Mouse (Mus musculus): ENCODE data around the gene Mcfd2. TPM values are rescaled to one million over a fixed set of nuclear protein-coding genes. Genes with fewer than 3 reads are reported as not detected.

The Mcfd2 gene
- polyA plus RNA-seq, 1 experiment from 2014 or later, result 47.0 TPM

DNA sequence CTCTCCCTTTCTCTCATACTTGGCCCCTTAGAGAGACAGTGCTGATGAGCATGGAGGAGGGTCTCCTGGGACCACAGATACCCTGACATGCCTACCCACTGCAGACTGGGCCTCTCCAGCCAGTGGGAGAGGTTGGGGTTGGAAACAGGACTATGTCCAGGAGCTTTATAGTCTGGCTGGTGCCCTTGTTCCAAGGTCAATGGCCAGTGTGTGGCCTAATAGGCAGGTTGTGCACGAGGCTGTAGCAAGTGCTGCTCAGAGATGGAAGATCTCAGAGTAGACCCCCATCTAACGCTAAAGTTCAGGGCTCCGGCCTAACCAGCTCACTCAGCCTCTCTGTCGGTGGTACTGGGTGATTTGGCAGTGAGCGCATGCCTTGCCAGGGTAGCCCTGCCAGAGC is 26.0 kb upstream of the Mcfd2 start:
- Histone ChIP-seq H3K27ac (no peak overlapping the region), H3K9ac (no peak overlapping the region), H3K27me3 (ENCODE audit: control insufficient read depth, insufficient read depth, low read length) (peaks cover 7% of the 10 kb centered on the region; the same call in 1 of the 2 replicates), H3K4me1 (replicated peaks; ENCODE audit: control insufficient read depth, insufficient read depth, low read length) (no peaks in the 10 kb centered on the region), H3K9me3 (ENCODE audit: control insufficient read depth, low read length) (no peaks in the 10 kb centered on the region), H3K4me2 (replicated peaks) (no peak overlapping the region), H3K36me3 (replicated peaks; ENCODE audit: control insufficient read depth, insufficient read depth) (no peaks in the 10 kb centered on the region), H3K4me3 (replicated peaks; ENCODE audit: low read length) (no peak overlapping the region)
- DNase-seq (ENCODE audit: low spot score) (no peak), ATAC-seq (ENCODE audit: low FRiP score) (no peak)
- 92% methylated on average over 5 of the region's 5 CpGs for WGBS

DNA sequence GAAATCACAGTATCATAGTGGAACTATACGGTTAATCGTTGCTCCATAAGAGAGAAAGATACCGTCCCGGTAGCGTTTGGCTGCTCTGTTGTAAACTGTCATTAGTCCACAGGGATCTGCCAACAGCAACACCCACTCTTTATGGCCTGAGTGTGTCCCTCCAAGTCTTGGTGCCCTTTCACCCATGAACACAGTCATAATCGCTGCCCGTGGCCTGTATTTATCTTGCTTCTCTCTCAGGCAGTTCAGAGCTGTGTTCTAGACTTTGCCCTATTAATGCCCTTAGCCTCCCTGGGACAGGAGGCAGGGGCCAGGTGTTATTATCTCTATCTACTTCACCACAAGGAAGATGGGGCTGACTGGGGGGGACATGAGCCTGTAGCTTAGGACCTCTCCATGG is 25.3 kb upstream of the Mcfd2 start:
- H3K4me1 ChIP-seq (replicated peaks; ENCODE audit: control insufficient read depth, insufficient read depth, low read length), result no peaks in the 10 kb centered on the region
- ATAC-seq (ENCODE audit: low FRiP score), result no peak
- H3K27ac ChIP-seq, result no peak overlapping the region
- no peak overlapping the region for H3K4me2 ChIP-seq (replicated peaks)
- H3K27me3 ChIP-seq (ENCODE audit: control insufficient read depth, insufficient read depth, low read length), result peaks cover 10% of the 10 kb centered on the region; the same call in 1 of the 2 replicates
- no peak overlapping the region for H3K4me3 ChIP-seq (replicated peaks; ENCODE audit: low read length)
- no peaks in the 10 kb centered on the region for H3K36me3 ChIP-seq (replicated peaks; ENCODE audit: control insufficient read depth, insufficient read depth)
- DNase-seq (ENCODE audit: low spot score), result no peak
- H3K9ac ChIP-seq, result no peak overlapping the region
- WGBS, result 93% methylated on average over 7 of the region's 7 CpGs
- H3K9me3 ChIP-seq (ENCODE audit: control insufficient read depth, low read length), result no peaks in the 10 kb centered on the region

DNA sequence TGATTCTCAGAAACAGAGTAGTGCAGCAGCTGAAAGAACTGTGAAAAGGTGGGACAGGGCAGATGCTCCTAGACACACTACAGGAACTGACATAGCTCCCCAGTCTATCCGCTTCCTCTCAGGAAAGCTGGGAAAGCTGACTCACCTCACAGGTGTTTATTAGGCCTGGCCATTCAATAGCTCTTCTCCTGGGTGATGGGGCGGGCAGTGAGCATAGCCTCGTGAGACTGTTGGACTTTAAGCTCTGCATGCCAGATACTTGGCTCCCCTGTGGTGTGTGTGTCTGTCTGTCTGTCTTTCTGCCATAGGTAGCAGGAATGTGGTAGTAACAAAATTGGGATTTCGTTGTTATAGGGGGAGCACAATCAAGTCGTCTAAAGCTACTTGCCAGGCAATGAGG is 23.6 kb upstream of the Mcfd2 start:
- Histone ChIP-seq H3K4me2 (replicated peaks) (no peak overlapping the region), H3K4me3 (replicated peaks; ENCODE audit: low read length) (no peak overlapping the region), H3K36me3 (replicated peaks; ENCODE audit: control insufficient read depth, insufficient read depth) (no peaks in the 10 kb centered on the region), H3K9me3 (ENCODE audit: control insufficient read depth, low read length) (no peaks in the 10 kb centered on the region), H3K27me3 (ENCODE audit: control insufficient read depth, insufficient read depth, low read length) (peaks cover 27% of the 10 kb centered on the region), H3K27ac (no peak overlapping the region), H3K4me1 (replicated peaks; ENCODE audit: control insufficient read depth, insufficient read depth, low read length) (no peaks in the 10 kb centered on the region), H3K9ac (no peak overlapping the region)
- no peak for DNase-seq (ENCODE audit: low spot score)
- WGBS, result 69% methylated on average over 5 of the region's 5 CpGs
- no peak for ATAC-seq (ENCODE audit: low FRiP score)

DNA sequence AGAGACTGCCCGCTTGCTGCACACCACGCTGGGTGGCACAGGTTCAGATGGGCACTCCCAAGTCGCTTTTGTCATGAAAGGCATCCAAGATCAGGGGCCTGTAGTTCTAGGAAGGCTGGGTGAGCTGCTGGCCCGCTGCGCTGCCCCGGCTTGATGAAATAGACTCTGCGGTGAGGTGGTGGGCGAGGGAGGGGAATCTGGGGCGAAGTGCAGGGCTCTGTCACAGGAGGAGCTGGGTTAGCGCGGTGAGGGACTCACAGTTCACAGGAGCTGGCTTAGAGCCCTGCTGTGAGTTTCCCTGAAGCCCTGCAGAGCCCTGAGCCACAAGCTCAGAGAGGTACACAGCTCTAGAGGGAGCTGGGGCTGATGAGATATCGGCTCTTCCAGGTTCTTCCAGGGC is 22.4 kb upstream of the Mcfd2 start:
- ATAC-seq (ENCODE audit: low FRiP score), result no peak
- H3K36me3 ChIP-seq (replicated peaks; ENCODE audit: control insufficient read depth, insufficient read depth), result no peaks in the 10 kb centered on the region
- no peak overlapping the region for H3K27ac ChIP-seq
- H3K9me3 ChIP-seq (ENCODE audit: control insufficient read depth, low read length), result no peaks in the 10 kb centered on the region
- no peak overlapping the region for H3K9ac ChIP-seq
- 26% methylated on average over 12 of the region's 12 CpGs for WGBS
- no peak for DNase-seq (ENCODE audit: low spot score)
- H3K4me3 ChIP-seq (replicated peaks; ENCODE audit: low read length), result no peak overlapping the region
- H3K4me2 ChIP-seq (replicated peaks), result no peak overlapping the region
- H3K4me1 ChIP-seq (replicated peaks; ENCODE audit: control insufficient read depth, insufficient read depth, low read length), result peaks cover 8% of the 10 kb centered on the region; the same call in 1 of the 2 replicates
- H3K27me3 ChIP-seq (ENCODE audit: control insufficient read depth, insufficient read depth, low read length), result peaks cover 36% of the 10 kb centered on the region

DNA sequence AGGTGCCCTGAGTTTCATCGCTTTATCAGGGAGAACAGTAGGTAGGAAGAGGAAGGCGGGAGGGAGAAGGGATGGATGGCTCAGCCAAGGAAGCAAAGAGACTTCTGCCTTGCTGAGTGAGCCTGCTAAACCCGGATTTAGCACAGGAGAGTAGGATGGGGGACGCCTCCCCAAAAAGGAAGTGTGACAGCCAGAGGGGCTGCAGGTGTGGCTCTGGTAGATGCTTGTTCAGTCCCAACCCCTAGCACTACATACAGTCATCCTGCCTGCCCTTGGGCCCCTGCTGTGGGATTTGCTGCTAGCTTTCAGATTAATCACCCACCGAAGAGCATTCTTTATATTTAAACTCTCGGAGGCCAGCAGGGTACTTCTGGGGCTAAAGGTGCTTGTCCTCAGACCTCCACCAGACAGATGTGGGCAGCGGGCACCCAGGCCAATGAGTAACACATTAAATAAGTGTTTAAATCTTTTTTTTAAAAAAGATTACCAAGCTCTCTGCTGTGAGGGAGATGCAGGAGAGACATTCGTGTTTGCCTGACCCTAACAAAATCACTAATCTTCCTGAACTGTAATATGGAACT is 21.6 kb upstream of the Mcfd2 start:
- WGBS, result 57% methylated on average over 8 of the region's 8 CpGs

DNA sequence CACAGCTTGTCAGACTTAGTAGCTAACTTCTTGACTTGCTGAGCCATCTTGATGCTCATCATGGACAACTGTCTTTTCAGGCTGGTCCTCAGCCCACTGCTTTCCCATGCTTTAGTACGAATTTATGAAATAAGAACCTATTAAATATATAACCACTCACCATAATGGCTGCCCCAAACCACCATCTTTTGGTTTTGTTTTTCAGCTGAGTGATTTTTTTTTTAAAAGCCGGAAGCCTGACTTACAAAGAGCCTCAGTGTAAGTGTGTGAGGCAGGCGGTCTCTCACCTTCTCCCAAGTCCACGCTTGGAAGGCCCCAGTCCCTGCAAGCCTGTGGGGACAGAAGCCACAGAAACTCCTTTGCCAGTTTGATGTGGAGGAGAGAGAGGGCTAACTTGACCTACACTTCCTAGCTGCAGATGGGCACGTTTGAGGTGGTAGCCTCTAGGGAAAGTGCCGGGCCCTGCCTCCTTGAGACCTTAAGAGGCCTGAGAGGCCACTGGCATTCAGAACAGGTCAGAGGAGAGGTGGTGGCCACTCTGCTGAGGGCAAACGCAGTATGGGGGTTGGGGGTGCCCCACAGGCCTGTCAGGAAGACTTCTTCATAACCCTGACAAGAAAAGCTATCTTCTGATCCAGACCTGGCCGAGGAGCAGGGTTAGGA is 20.9 kb upstream of the Mcfd2 start:
- H3K27me3 ChIP-seq (ENCODE audit: control insufficient read depth, insufficient read depth, low read length), result peaks cover 38% of the 10 kb centered on the region
- no peak overlapping the region for H3K9ac ChIP-seq
- peaks cover 14% of the 10 kb centered on the region for H3K4me1 ChIP-seq (replicated peaks; ENCODE audit: control insufficient read depth, insufficient read depth, low read length)
- no peak overlapping the region for H3K27ac ChIP-seq
- H3K9me3 ChIP-seq (ENCODE audit: control insufficient read depth, low read length), result no peaks in the 10 kb centered on the region
- DNase-seq (ENCODE audit: low spot score) (no peak), ATAC-seq (ENCODE audit: low FRiP score) (no peak)
- WGBS, result 66% methylated on average over 8 of the region's 8 CpGs
- no peak overlapping the region for H3K4me3 ChIP-seq (replicated peaks; ENCODE audit: low read length)
- H3K4me2 ChIP-seq (replicated peaks), result no peak overlapping the region
- H3K36me3 ChIP-seq (replicated peaks; ENCODE audit: control insufficient read depth, insufficient read depth), result no peaks in the 10 kb centered on the region

More for the DNA sequence above, 21.6 kb upstream of the Mcfd2 start:
- DNase-seq (ENCODE audit: low spot score) (no peak), ATAC-seq (ENCODE audit: low FRiP score) (no peak)
- peaks cover 36% of the 10 kb centered on the region for H3K27me3 ChIP-seq (ENCODE audit: control insufficient read depth, insufficient read depth, low read length)
- H3K4me1 ChIP-seq (replicated peaks; ENCODE audit: control insufficient read depth, insufficient read depth, low read length), result peaks cover 9% of the 10 kb centered on the region; the same call in 1 of the 2 replicates
- H3K36me3 ChIP-seq (replicated peaks; ENCODE audit: control insufficient read depth, insufficient read depth), result no peaks in the 10 kb centered on the region
- no peak overlapping the region for H3K4me2 ChIP-seq (replicated peaks)
- no peaks in the 10 kb centered on the region for H3K9me3 ChIP-seq (ENCODE audit: control insufficient read depth, low read length)
- no peak overlapping the region for H3K27ac ChIP-seq
- H3K4me3 ChIP-seq (replicated peaks; ENCODE audit: low read length), result no peak overlapping the region
- H3K9ac ChIP-seq, result no peak overlapping the region

DNA sequence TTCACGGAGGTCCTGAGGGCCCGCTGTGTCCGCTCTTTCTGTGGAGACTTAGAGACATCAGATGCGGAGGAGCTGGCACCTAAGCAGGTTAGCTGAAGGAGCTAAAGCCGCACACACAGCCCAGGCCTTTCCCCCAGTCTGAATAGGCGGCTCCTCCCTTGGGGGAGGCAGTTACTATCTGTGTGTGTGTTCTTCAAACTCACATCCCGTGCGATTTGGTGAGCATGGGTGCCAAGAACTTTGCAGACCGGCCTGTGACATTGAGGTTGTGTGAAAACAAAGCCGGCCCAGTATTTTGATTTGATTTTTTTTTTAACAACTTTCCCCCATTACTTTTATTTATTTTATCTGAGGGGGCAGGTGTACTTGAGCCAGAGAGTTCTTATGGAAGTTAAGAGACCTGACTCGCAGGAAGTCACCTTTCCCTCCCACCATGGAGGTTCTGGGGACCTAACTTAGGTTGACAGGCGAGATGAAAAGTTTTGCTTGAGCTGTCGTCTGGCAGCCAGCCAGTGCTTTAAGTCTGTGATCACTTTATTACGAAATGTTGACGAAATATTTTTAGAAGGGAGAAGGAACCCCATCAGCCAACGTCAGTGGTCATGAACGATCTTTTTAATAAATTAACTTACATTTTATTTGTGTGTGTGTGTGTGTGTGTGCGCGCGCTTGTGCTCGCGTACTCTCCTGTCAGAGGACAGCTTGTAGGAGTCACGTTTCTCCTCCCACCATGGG is 20.2 kb upstream of the Mcfd2 start:
- peaks cover 19% of the 10 kb centered on the region for H3K4me1 ChIP-seq (replicated peaks; ENCODE audit: control insufficient read depth, insufficient read depth, low read length)
- no peak for DNase-seq (ENCODE audit: low spot score)
- peaks cover 40% of the 10 kb centered on the region for H3K27me3 ChIP-seq (ENCODE audit: control insufficient read depth, insufficient read depth, low read length)
- H3K9me3 ChIP-seq (ENCODE audit: control insufficient read depth, low read length), result no peaks in the 10 kb centered on the region
- no peak overlapping the region for H3K27ac ChIP-seq
- no peak for ATAC-seq (ENCODE audit: low FRiP score)
- no peak overlapping the region for H3K9ac ChIP-seq
- no peak overlapping the region for H3K4me3 ChIP-seq (replicated peaks; ENCODE audit: low read length)
- 77% methylated on average over 23 of the region's 23 CpGs for WGBS
- no peak overlapping the region for H3K4me2 ChIP-seq (replicated peaks)
- H3K36me3 ChIP-seq (replicated peaks; ENCODE audit: control insufficient read depth, insufficient read depth), result no peaks in the 10 kb centered on the region

DNA sequence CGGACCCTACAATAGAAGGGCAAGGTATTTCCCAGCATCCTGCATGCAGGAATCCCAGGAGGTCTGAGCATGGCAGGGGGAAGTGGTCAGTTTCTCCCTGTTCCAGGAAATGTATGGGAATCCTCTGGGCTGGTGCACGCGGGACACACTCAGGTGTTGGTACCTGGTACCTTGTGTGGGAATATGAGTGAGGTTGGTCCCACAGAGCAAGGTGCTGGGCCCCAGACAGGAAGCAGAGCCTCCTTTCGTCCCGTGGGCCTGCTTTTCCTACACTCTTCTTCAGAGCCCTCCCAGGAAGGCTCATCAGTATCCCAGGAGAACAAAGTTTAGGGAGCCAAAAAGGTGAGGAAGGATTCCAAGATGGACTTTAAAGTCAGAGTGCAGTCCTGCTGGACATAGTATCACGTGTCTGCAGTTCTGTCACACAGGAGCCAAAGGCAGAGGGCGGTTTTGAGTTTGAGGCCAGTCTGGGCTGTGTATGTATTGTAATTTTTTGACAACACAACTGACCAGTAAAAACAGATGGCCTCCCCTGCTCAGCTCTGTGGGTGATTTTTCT is 18.8 kb upstream of the Mcfd2 start:
- Histone ChIP-seq H3K27ac (no peak overlapping the region), H3K27me3 (ENCODE audit: control insufficient read depth, insufficient read depth, low read length) (peaks cover 40% of the 10 kb centered on the region), H3K4me1 (replicated peaks; ENCODE audit: control insufficient read depth, insufficient read depth, low read length) (peaks cover 23% of the 10 kb centered on the region), H3K4me3 (replicated peaks; ENCODE audit: low read length) (no peak overlapping the region), H3K9ac (no peak overlapping the region), H3K4me2 (replicated peaks) (peak overlapping the region; percentile 78; the same call in 1 of the 2 replicates), H3K9me3 (ENCODE audit: control insufficient read depth, low read length) (no peaks in the 10 kb centered on the region), H3K36me3 (replicated peaks; ENCODE audit: control insufficient read depth, insufficient read depth) (no peaks in the 10 kb centered on the region)
- 58% methylated on average over 7 of the region's 7 CpGs for WGBS
- DNase-seq (ENCODE audit: low spot score) (no peak), ATAC-seq (ENCODE audit: low FRiP score) (no peak)

DNA sequence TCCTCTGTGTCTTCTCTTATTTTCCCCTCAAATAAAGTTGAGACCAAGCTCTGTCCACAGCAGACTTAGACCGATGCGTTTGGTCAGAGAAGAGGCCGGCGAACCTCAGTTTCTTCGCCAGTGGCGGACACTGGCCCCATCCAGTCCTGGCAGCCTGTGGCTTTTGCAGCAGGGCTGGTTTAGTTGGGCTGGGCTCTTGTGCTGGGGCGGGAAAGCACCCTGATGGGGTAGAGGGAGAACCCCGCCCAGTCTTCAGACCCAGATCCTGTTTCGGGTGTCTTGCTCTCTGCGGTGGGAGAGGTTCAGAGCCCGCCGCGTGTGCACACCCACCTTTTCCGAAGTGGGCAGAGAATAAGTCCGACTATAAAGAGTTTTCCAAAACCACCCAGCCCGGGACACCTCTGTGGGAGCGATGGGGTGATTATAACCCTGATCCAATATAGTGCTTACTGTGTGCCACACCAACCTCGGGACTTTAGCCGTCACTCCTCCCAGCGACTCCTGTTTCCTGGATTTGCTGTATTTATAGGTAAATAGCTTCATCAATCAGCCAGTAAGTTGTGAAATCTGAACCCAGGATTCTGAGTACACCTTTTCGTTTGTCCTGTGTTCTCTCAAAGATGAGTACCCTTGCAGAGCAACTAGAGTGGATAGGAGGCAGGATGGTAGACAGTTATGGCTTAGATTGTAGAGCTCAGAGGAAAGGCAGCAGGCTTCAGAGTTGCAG is 18.2 kb upstream of the Mcfd2 start:
- H3K27me3 ChIP-seq (ENCODE audit: control insufficient read depth, insufficient read depth, low read length), result peaks cover 40% of the 10 kb centered on the region
- peaks cover 23% of the 10 kb centered on the region for H3K4me1 ChIP-seq (replicated peaks; ENCODE audit: control insufficient read depth, insufficient read depth, low read length)
- DNase-seq (ENCODE audit: low spot score) (no peak), ATAC-seq (ENCODE audit: low FRiP score) (no peak)
- H3K27ac ChIP-seq, result no peak overlapping the region
- H3K4me2 ChIP-seq (replicated peaks), result peak overlapping the region; percentile 78
- peak overlapping the region; percentile 78 for H3K4me3 ChIP-seq (replicated peaks; ENCODE audit: low read length)
- 0 out of 2 replicates have a peak overlapping the region, but pooled peaks have one; percentile 84 for H3K9ac ChIP-seq
- H3K36me3 ChIP-seq (replicated peaks; ENCODE audit: control insufficient read depth, insufficient read depth), result no peaks in the 10 kb centered on the region
- no peaks in the 10 kb centered on the region for H3K9me3 ChIP-seq (ENCODE audit: control insufficient read depth, low read length)
- 5% methylated on average over 21 of the region's 21 CpGs for WGBS

Data from hindbrain, embryonic 14.5 days (tissue).